Mouse (Mus musculus) myocyte (in vitro differentiated cells): ENCODE measurements at regions not wholly inside any gene's neighbourhood (a gene's known extent, or its start where the extent isn't known, plus 50 kb on each side); places are given as distances from the start of the nearest gene placed in this dataset.

ENCODE experiments used
- H3K27me3 ChIP-seq: one replicate; pipeline ENCODE4 v1.6.1; 2011; ENCODE audit not compliant: control insufficient read depth, insufficient read depth, insufficient read length
- H3K36me3 ChIP-seq: one replicate; pipeline ENCODE4 v1.6.1; 2011; ENCODE audit not compliant: control insufficient read depth, insufficient read depth
- H3K4me2 ChIP-seq: one replicate; pipeline ENCODE4 v1.6.1; 2011; ENCODE audit warnings: low read depth, control low read depth
- H3K4me3 ChIP-seq: one replicate; pipeline ENCODE4 v1.5.1; 2011; ENCODE audit warnings: mild to moderate bottlenecking, control low read depth, moderate library complexity
- H3K79me2 ChIP-seq: one replicate; pipeline ENCODE4 v1.6.1; 2011; ENCODE audit not compliant: control insufficient read depth, insufficient read depth
- H3ac ChIP-seq: one replicate; pipeline ENCODE4 v1.6.1; 2011; ENCODE audit not compliant: control insufficient read depth, insufficient read length
- CEBPB ChIP-seq: IDR thresholded peaks from 2 replicates; pipeline ENCODE4 v1.6.1; 2011; ENCODE audit warnings: mild to moderate bottlenecking, moderate library complexity; ENCODE audit not compliant: poor library complexity, insufficient read depth, severe bottlenecking
- E2F4 ChIP-seq: IDR thresholded peaks from one replicate; pipeline ENCODE4 v1.6.1; 2011; ENCODE audit warnings: mild to moderate bottlenecking, control low read depth, moderate library complexity; ENCODE audit not compliant: insufficient read depth
- MAX ChIP-seq: IDR thresholded peaks from one replicate; pipeline ENCODE4 v1.6.1; 2011; ENCODE audit warnings: low read depth, mild to moderate bottlenecking, control low read depth
- MYOD1 ChIP-seq, 3 experiments: IDR thresholded peaks; one replicate each; pipeline ENCODE4 v1.6.1; 2011; ENCODE audit warnings: control low read depth in 2 of 3, low read depth in 2 of 3, mild to moderate bottlenecking in 2 of 3, moderate library complexity in 1 of 3; ENCODE audit not compliant: insufficient read length in 2 of 3, control insufficient read depth in 1 of 3
- MYOG ChIP-seq, 3 experiments: IDR thresholded peaks; one replicate each; pipeline ENCODE4 v1.6.1; 2011; ENCODE audit warnings: control low read depth in 2 of 3, low read depth in 2 of 3, mild to moderate bottlenecking in 2 of 3; ENCODE audit not compliant: insufficient read length in 2 of 3, control insufficient read depth in 1 of 3, insufficient read depth in 1 of 3
- POLR2A ChIP-seq: IDR thresholded peaks from one replicate; pipeline ENCODE4 v1.6.1; 2011; ENCODE audit warnings: low read depth, mild to moderate bottlenecking, control low read depth, moderate library complexity; ENCODE audit not compliant: insufficient read length
- POLR2AphosphoS2 ChIP-seq: IDR thresholded peaks from one replicate; pipeline ENCODE4 v1.6.1; 2011; ENCODE audit warnings: low read depth, control low read depth; ENCODE audit not compliant: insufficient read length
- REST ChIP-seq: IDR thresholded peaks from one replicate; pipeline ENCODE4 v1.6.1; 2011; ENCODE audit warnings: mild to moderate bottlenecking, control low read depth, moderate library complexity; ENCODE audit not compliant: insufficient read depth, insufficient read length
- SRF ChIP-seq: IDR thresholded peaks from one replicate; pipeline ENCODE4 v1.6.1; 2011; ENCODE audit warnings: low read depth; ENCODE audit not compliant: control insufficient read depth, insufficient read length
- TCF12 ChIP-seq: IDR thresholded peaks from one replicate; pipeline ENCODE4 v1.6.1; 2011; ENCODE audit warnings: mild to moderate bottlenecking, control low read depth; ENCODE audit not compliant: poor library complexity, insufficient read depth, severe bottlenecking
- TCF3 ChIP-seq: IDR thresholded peaks from one replicate; pipeline ENCODE4 v1.6.1; 2011; ENCODE audit warnings: low read depth, control low read depth; ENCODE audit not compliant: insufficient read length
- USF1 ChIP-seq: IDR thresholded peaks from one replicate; pipeline ENCODE4 v1.6.1; 2011; ENCODE audit warnings: low read depth, mild to moderate bottlenecking, control low read depth, moderate library complexity

DNA sequence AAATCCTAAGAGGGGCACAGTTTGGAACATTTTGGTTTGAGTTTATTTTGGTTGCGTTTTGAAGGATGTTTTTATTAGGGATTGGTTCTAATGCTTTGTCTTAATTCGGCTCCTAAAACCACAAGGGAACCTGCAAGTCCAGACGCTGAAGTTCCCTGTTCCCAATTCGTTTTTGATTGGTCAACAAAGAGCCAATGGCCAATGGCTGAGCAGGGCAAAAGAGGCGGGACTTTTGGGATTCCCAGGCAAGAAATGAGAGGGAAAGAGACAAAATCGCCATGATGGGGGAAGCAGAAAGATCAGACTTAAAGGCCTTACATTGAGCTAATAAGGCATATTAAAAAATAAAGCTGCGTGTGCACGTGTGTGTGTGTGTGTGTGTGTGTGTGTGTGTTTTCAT, 76.3 kb downstream of the Cartpt start:
- Histone ChIP-seq H3ac (no peak overlapping the region), H3K79me2 (no peaks in the 10 kb centered on the region), H3K4me3 (no peak overlapping the region), H3K36me3 (no peaks in the 10 kb centered on the region), H3K4me2 (peak overlapping the region; percentile 18), H3K27me3 (no peaks in the 10 kb centered on the region)
- TF ChIP-seq USF1 (no peak), CEBPB (no peak), TCF3 (no peak), TCF12 (no peak), POLR2AphosphoS2 (no peak), POLR2A (no peak), MYOG (IDR thresholded peaks at IDR 0.05; ENCODE audit: control insufficient read depth in 1 of 3, insufficient read depth in 1 of 3, insufficient read length in 2 of 3, low read depth in 2 of 3) (no peak)

DNA sequence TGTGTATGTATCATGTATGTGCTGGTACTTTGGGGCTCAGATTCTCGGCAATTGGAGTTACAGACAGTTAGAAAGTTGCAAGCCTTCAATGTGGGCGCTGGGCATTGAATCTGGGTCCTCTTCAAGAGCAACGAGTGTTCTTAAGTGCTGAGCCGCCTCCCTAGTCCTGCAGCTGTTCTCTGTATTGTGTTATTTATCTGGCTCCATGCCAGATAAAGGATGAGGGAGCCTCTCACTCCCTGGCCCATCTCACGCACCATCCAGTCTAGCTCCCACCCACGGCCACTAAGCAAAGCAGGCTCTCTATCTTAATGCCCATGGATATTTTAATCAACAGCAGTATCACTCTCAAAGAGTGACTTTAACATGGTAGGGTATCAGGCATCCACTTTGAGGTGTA, 84.2 kb downstream of the Cartpt start:
- Histone ChIP-seq H3K4me3 (no peak overlapping the region), H3K36me3 (no peaks in the 10 kb centered on the region), H3K4me2 (no peak overlapping the region), H3K27me3 (no peaks in the 10 kb centered on the region), H3K79me2 (no peaks in the 10 kb centered on the region), H3ac (no peak overlapping the region)
- TF ChIP-seq MYOD1 (IDR thresholded peaks at IDR 0.05; ENCODE audit: control insufficient read depth in 1 of 3, insufficient read length in 2 of 3, low read depth in 2 of 3): peak; percentile 21 to 41 (median 39)
- TF ChIP-seq MYOG (IDR thresholded peaks at IDR 0.05; ENCODE audit: control insufficient read depth in 1 of 3, insufficient read depth in 1 of 3, insufficient read length in 2 of 3, low read depth in 2 of 3): peak in 2 of 3 experiments; percentile 13 to 20
- no peak for TF ChIP-seq TCF3

DNA sequence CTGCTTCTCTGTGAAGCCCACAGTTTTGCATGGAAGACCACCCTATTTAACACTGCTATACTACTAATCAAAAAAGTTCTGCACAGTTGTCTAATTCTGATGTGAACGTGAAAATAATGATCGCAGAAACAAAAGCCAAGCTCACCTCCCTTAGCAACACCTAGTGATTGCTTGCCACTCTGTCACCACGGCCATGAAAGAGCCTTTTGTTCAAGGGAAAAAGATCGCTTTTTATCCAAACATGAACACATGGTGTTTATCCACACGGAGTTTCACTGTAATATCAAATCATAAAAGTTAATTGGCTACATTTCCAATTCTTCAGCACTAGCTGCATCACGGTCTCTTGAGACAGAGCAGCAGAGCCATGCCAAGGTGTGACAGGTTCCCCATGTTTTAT, 85.1 kb downstream of the Cartpt start:
- H3K4me2 ChIP-seq: no peak overlapping the region
- H3K4me3 ChIP-seq: no peak overlapping the region
- H3K79me2 ChIP-seq: no peaks in the 10 kb centered on the region
- H3K36me3 ChIP-seq: no peaks in the 10 kb centered on the region
- TF ChIP-seq TCF12 (no peak), MYOD1 (IDR thresholded peaks at IDR 0.05; ENCODE audit: control insufficient read depth in 1 of 3, insufficient read length in 2 of 3, low read depth in 2 of 3) (no peak), TCF3 (no peak), E2F4 (no peak), CEBPB (no peak), REST (no peak), MAX (no peak), POLR2A (no peak), USF1 (no peak), SRF (no peak), MYOG (IDR thresholded peaks at IDR 0.05; ENCODE audit: control insufficient read depth in 1 of 3, insufficient read depth in 1 of 3, insufficient read length in 2 of 3, low read depth in 2 of 3) (no peak)
- H3K27me3 ChIP-seq: no peaks in the 10 kb centered on the region
- H3ac ChIP-seq: no peak overlapping the region

DNA sequence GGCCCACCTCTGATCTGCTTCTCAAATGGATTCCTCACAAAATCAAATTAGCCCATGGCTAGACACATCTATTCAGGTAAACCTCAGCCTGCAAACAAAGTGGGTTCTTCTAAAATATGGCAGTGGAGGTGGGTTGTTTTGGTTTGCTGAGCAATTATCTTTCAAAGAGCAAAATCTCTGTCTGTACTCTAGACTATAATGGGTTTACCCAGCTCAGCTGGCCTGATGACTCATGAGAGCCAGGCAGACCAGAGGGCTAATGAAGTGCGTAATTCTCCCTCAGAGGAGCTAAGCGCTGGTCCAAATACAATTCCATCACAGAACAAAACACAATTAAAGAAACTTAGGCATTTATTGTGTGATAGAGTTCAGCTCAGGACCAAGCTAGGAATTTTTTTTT, 86.1 kb downstream of the Cartpt start:
- Histone ChIP-seq H3K4me3 (no peak overlapping the region), H3K4me2 (peak overlapping the region; percentile 34), H3K79me2 (no peaks in the 10 kb centered on the region), H3K27me3 (no peaks in the 10 kb centered on the region), H3ac (no peak overlapping the region), H3K36me3 (no peaks in the 10 kb centered on the region)
- TF ChIP-seq TCF3 (no peak), USF1 (no peak), MYOD1 (IDR thresholded peaks at IDR 0.05; ENCODE audit: control insufficient read depth in 1 of 3, insufficient read length in 2 of 3, low read depth in 2 of 3) (no peak), POLR2AphosphoS2 (no peak), SRF (no peak), E2F4 (no peak), POLR2A (no peak), MYOG (IDR thresholded peaks at IDR 0.05; ENCODE audit: control insufficient read depth in 1 of 3, insufficient read depth in 1 of 3, insufficient read length in 2 of 3, low read depth in 2 of 3) (no peak), REST (no peak), MAX (no peak), TCF12 (no peak)

DNA sequence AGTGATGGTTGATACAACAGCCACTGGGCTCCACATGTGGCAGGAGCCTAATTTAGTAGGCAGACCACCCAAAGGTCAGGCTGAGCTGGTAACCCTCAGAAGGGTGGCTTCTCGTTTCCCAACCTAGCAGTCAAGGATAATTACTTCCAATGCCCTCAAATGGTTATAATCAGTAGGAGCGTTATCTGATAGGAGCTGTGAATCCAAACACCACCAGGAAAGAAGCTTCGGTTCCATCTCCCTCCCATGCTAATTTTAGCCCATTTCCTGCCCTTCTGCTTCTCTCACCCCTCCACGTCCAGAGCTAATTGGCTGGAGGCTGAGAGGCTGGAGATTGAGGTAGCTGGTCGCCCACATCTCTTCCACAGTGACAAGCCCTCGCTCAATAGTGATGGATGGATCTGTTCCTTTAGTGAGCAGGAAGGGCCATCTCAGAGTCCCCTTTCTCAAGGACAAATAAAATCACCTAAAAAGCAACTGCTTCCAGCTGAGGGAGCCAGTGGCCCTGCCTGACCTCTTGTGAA, 86.8 kb downstream of the Cartpt start:
- no peak overlapping the region for H3K4me2 ChIP-seq
- no peaks in the 10 kb centered on the region for H3K79me2 ChIP-seq
- no peaks in the 10 kb centered on the region for H3K27me3 ChIP-seq
- no peak overlapping the region for H3K4me3 ChIP-seq
- no peaks in the 10 kb centered on the region for H3K36me3 ChIP-seq
- no peak for TF ChIP-seq MYOD1 (IDR thresholded peaks at IDR 0.05; ENCODE audit: control insufficient read depth in 1 of 3, insufficient read length in 2 of 3, low read depth in 2 of 3)
- TF ChIP-seq POLR2A: no peak
- no peak for TF ChIP-seq USF1
- no peak for TF ChIP-seq REST
- TF ChIP-seq POLR2AphosphoS2: no peak
- H3ac ChIP-seq: no peak overlapping the region
